Mouse (Mus musculus): Measurements from ENCODE around the gene Abl2.
"Not testable (repeated sequence)": the region's sequence is repeated elsewhere in the genome, so short reads cannot be mapped to it uniquely, and the experiment has no call there.

Gene Abl2

DNA sequence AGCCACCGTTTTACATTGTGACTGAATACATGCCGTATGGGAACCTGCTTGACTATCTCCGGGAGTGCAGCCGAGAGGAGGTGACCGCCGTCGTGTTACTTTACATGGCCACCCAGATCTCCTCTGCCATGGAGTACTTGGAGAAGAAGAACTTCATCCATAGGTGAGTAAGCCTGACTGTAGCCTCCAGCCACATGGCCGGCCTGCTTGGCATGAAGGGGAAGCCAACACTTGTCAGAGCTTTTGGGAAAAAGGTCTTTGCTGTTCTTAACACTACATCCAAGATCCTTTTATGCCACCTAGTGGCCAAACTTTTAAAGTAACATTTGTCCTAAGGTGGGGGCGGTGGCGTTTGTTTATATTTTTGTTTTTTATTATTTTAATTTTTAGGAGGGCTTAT is 74.5 kb downstream of the Abl2 start:
- peak in 1 of 2 experiments; percentile 37 for DNase-seq (ENCODE audit: low spot score in 2 of 2)

DNA sequence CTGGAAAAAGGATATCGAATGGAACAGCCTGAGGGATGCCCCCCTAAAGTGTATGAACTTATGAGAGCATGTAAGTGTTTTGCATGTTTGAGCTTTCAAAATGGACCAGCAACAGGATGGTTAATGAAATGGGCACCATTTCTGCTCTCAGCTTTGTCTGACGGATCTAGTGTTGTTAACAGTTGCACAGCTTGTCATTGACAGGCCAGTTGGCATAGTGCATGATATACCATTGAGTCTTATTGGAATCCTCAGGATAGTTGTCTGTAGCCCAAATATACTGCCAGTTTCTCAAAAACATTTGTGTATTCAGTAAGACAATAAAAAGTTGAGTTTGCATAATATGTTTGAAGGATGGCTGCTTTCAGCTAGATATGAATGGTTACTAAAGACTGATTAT is 76.6 kb downstream of the Abl2 start:
- no peak for DNase-seq (ENCODE audit: low spot score in 2 of 2)

DNA sequence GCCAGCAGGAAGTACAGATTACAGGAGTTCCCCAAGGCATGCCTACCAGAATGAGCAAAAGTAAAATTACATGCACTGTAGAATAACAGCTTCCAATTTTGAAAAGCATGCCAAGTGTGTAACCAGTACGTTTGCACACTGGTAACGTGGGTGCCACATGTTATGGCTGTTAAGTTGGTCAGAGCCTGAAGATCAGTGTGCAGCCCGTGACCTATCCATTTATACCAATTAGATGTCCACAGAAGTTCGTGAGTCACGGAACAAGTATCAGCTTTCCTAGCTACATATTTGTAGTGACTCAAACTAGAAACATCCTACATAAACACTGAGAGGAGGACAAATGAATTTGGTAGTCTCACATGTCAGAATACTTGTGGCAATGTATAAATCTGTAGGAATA is 80.9 kb downstream of the Abl2 start:
- DNase-seq (ENCODE audit: low spot score in 2 of 2) = no peak

DNA sequence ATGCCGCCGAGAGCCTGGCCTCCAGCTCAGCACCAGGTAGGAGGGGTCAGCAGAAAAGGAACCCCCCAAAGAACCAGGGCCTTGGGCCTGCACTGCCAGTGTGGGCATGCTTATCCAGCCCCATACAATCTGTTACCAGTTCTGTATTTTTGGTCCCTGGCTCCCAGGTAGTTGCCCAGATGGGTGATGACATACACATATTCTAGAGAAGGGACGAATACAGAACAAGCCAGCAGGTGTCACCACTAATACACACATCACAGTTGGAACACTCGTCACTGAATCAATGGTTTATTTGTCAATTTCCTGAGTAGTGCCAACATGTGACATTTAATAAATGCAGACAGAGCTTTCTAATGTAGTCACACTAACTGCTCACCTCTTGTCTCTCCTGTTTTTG is 82.0 kb downstream of the Abl2 start:
- no peak for DNase-seq (ENCODE audit: low spot score in 2 of 2)

DNA sequence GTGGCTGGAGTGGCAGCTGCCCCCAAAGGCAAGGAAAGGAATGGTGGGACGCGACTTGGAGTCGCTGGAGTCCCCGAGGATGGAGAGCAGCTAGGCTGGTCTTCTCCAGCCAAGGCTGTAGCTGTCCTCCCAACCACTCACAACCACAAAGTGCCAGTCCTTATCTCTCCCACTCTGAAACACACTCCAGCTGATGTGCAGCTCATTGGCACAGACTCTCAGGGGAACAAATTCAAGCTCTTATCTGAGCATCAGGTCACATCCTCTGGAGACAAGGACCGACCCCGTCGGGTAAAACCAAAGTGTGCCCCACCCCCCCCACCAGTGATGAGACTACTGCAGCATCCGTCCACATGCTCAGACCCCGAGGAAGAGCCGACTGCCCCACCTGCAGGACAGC is 83.2 kb downstream of the Abl2 start:
- DNase-seq (ENCODE audit: low spot score in 2 of 2) = no peak

DNA sequence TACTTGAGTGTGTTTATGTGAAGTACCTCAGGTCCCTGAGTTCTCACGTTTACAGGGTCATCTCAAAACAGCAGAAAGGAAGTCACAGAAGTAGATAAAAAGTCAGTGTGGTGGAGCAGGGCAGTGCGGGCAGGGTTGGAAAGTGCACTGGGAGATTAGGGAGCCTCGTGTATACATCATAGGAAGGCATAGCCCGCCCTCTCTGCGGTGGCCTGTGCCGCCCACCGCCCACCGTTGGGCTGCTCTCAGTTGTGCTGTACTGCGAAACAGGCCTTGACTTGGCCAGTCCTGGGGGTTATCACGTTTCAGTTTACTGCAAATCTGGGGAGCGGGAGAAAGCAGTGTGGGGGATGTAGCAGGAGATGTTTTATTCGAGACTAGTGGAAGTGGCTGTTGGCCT is 84.2 kb downstream of the Abl2 start:
- DNase-seq (ENCODE audit: low spot score in 2 of 2) = no peak

DNA sequence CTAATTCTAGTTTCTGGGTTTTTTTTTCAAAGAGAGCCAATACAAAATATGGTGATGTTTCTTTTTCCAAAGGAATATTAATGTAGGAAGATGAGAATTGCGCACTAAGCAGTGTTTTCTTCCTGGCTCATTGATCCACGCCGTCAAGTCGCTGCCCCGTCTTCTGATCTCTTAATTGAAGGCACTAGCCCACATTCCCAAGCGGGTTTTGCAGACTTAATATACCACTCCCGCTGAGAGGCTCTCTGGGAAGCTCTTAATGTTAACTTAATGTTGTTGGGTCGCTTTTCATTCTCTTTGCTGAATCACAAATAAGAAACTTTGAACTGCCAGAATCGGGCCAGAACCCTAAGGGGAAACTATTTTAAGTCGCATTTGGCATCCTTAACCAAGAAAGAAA is 85.5 kb downstream of the Abl2 start:
- no peak for DNase-seq (ENCODE audit: low spot score in 2 of 2)

DNA sequence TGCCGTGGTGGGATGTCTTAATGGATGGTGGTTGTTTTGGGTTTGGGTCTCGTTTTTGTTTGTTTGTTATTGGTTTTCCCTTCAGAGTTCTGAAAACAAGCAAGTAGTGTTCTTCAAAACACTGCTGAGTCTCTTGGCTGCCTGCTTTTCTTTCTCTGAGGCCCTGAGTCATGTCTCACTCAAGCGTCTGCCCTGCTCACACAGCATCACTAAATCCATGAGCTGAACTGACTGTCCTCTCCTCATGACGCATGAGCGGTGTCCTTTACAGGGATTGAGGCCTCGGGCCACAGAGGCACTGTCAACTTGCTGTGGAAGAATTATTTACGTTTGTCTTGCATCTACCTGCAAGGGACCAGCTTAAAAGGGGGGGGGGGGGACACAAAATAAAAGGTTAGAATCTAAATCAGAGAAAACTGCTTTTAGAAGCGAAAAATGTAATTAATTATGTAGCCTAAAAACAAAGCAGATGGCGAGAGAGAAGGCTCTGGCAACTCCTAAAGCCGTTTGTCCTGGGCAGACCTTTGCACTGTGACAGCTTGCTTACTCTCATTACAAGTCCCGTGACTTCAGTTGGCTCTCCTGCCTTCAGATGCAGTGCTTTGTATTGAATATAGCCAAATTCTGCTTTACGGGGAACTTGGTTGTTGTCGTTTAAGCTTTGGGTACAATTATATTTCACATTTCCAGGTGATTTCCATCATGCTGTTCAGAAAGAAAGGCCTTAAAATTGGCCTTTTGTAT is 86.4 kb downstream of the Abl2 start:
- no peak for DNase-seq (ENCODE audit: low spot score in 2 of 2)

DNA sequence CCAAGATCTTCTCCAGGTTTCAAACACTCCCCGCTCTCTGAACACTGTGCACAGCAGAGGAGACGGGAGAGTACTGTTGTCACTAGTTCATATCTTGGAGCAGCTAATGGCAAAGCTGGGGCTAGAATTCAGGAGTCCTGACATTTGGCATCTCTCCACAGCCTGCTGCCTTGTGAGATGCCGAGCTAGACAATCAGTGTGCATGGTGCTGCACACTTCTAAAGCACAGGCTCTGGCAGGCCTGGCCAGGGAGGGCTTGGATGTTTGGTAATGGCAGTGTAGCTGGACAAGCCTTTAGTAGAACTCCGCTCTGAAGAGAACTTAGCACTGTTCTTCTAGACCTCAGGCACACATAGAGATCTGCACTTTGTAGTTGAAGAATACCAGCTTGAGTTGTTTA is 87.4 kb downstream of the Abl2 start:
- DNase-seq (ENCODE audit: low spot score in 2 of 2) = no peak

DNA sequence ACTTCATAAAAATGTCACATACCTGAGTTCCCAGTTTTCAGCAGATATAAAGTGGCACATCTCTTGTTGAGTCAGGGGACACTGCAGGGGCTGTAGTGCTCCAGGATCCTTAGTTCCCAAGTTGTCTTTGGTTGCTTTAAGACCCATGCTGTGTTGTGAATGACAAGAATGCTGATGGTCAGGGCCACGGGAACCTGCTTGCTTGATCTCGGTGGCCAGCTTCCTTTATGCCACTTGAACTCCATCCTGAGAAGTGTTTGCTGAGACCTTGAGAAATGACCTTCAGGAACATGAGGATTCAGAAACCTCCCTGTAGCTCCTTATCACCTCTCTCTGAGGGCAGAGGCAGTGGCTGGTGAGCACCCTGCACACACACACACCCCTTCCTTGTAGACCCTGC is 90.1 kb downstream of the Abl2 start:
- no peak for DNase-seq (ENCODE audit: low spot score in 2 of 2)

DNA sequence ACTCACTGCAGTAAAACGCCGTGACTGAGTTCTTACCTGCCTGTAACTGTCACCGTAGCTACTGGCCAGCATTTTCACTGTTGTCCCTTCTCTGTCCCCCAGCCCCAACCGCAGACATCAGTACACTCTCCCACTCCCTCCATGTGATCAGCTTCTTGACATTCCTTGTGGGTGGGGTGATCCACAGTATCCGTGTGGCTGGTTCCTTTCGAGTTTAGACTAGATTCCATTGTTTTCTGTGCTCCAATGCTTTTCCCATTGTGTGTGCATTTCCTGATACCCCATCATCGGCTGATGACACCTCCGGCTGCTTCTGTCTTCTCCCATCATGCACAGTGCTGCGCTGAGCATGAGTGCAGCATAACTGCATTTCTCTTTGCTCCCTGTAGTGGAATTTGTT is 92.0 kb downstream of the Abl2 start:
- no peak for DNase-seq (ENCODE audit: low spot score in 2 of 2)

DNA sequence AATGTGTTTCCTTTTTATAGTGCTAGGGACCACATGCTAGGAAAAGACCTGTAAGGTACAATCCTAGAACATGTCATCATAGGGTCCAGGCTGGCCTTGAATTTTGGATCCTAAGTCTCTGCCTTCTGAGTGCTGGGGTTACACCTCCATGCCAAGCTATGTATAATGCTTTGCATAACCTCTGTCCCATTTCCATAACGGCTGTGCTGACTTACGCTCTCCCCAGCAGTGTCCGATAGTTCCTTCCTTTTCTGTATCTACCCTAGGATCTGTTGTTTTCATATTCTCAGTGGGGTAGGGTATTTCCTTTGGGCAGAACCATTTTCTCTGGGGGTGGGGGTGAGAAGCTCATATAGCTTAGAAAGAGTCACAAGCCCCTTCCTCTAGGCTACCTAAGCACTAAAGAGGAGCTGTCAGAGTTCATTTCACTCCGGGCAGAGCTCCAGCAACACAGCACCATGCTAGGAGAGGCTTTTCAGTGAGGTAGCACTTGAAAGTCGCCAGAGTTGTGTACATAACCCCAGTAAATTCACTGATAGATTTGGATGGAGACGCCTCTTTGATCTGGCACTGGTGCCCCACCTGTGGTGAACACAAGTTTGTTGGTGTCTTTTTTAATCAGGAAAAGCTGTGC is 93.7 kb downstream of the Abl2 start:
- DNase-seq (ENCODE audit: low spot score in 2 of 2) = no peak

DNA sequence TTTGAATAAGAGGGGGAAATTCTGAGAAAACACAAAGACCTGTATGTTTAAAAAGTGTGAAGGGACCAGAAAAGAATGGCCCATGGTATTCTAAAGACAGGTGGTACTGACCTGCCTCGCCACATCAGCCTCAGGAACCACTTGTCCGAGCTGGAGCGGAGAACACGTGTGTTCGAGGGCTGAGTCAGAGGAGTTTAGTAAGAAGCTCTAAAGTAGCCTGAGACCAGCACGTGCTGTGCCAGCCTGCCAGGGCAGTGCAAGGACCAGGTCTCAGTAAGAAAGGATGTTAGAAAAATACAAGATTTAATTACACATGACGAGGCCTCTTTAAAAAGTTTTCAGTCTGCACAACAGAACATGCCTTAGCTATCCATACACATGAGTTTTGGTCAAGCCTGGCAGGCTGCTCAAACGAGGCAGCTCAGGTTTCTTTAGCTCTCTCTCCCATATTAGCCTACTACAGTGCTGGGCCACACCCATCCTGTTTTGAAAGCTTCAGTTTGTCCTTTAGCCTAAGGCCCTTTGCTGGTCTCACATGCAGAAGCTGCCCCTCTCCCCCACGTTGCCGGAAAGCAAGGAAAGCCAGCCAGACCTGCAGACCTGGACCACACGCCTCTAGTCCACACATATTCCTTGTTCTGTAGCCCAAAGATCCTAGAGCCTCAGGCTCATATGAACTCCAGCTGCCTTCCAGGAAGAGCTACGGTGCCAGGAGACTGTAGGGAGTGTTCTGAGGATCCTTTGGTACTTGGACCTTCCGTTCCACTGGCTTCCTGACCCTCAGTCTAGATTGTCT is 96.3 kb downstream of the Abl2 start:
- no peak for DNase-seq (ENCODE audit: low spot score in 2 of 2)

DNA sequence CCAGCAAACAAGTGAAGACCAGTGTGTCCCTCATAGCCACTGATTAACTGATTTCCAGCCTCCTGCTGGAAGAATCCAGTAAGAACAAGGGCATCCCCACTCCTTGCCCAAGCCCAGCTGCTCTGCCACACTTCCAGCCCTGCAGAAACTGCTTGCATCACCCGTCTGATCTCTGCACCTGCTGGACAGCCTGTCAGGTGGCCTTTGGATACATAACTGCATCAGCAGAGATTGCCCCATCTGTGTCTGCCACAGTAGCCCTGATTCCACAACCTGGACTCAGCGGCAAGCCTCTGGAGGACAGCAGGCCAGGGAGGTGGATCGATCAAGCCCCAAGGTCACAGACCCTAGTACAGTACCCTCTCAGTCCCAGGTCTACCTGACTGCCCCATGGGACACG is 98.9 kb downstream of the Abl2 start:
- DNase-seq (ENCODE audit: low spot score in 2 of 2) = no peak

DNA sequence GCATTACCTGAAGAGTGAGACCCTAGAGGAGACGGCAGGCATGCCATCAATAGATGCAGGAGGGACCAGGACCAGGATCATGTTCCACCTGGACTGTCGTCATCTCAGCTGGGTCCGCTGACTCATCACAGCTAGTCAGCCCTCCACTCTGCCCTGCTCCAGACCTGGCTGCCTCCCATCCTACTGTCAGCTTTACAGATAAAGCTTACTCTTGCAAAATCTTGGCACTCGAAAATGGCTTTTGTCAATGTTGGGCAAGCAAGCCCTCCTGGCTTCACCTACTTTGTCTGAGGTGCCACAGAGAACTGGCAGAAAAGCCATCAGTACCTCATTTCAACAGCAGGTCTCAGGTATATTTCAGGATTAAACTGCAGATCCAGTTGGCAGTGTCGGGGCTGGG is 100.1 kb downstream of the Abl2 start:
- no peak for DNase-seq (ENCODE audit: low spot score in 2 of 2)

DNA sequence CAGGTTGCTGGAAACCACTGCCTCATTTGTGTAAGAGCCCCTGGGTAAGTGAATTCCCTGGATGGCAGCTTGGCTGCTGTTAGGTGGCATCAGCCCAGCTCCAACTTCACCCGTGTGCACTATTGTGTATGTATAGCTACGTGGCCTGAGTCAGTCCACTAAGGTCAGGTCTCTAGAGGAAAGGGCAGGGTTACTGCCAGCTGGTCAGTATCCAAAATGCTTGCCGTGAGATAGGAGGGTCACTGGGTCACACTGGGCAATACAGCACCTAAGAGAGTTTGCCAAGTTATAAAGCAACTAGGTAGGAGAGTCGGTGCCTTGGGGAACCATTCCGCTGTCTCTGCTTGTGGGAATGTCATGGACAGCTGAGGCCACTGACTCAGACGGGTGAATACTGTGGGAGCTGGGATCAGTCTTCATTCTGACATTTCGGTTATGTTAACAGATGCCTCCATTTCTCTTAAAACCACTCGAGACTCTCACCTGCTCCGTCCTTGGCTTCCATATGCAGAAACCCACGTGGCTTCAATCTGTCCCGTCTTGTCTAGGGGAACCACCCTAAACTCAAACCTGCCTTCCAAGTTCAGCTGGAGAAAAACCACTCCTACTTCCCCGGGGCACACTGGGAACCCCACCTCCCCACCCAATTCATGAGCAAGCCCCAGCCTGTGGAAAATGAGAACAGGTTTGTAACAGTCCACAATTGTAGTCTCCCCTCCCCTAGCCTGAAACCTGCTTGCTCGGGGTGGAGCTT is 101.5 kb downstream of the Abl2 start:
- DNase-seq (ENCODE audit: low spot score in 2 of 2) = no peak

DNA sequence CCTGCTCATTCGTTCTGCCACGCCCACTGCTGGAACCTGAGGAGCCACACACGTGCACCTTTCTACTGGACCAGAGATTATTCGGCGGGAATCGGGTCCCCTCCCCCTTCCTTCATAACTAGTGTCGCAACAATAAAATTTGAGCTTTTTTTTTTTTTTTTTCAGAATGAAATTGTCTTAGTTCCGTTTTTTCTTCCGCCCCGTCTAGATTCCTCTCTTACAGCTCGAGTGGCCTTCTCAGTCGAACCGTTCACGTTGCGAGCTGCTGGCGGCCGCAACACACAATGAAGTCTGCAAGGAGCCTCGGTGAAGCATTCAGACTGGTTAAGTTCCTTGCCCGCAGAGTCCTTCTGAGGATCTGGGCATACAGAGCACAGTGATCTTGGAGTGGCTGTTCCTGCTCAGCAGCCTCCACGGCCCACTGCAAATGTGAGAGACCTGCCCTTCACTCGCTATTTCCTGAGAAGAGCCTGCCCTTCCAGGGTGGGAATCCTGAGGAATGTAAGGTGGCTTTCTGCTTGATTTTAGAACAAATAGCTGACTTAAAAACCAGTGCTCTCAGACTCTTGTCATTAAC is 102.2 kb downstream of the Abl2 start:
- DNase-seq (ENCODE audit: low spot score in 2 of 2) = not testable (repeated sequence)

DNA sequence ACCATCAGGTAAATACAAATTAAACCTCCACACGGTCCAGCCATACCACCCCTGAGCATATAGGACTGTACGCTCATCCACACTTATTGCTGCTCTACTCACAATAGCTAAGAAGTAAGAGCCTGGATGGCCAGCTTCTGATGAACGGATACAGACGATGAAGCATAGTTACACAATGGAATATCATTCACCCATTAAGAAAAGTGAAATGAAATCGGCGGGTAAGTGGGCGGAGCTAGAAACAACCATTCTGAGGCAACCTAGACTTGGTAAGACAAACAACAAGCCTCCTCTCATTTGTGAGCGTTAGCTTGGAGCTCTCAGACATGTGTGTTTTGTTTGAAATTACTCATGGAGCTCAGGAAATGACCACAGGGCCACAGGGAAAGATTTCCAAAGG is 107.2 kb downstream of the Abl2 start:
- DNase-seq (ENCODE audit: low spot score in 2 of 2) = no peak

DNA sequence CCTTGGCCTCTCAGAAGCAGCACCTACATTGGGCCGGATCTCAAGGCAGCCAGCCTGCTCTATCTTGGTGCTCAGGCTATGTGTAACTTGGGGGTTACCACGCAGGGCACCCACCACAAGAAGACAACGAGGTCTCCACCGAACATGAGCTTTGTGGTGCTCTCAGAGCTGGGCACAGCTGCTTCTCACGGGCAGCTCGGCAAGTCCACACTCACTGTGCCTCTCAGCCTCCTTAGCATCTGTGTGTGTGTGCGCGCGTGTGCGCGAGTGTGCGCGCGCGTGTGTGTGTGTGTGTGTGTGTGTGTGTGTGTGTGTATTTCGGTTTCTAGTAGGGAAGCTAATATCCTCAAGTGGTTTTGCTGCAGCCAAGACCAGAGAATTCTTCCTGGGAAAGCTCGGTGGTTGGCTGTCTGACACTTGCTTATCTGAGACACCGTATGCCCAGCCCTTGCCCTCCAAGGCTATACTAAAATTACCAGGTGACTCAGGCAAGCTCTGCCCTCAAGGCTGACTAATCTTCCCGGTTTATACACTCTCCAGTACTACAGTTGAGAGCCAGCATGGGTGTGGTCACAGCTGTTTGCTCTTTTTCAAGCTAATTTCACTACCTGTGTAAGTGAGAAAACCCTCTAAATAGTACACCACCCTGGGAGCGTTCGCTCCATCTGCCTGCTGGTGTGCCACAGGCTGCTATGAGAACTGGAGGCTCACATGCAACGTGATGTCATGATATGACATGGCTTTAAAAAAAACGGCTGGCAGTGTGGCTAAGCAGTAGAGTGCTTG is 108.7 kb downstream of the Abl2 start:
- DNase-seq (ENCODE audit: low spot score in 2 of 2) = no peak

DNA sequence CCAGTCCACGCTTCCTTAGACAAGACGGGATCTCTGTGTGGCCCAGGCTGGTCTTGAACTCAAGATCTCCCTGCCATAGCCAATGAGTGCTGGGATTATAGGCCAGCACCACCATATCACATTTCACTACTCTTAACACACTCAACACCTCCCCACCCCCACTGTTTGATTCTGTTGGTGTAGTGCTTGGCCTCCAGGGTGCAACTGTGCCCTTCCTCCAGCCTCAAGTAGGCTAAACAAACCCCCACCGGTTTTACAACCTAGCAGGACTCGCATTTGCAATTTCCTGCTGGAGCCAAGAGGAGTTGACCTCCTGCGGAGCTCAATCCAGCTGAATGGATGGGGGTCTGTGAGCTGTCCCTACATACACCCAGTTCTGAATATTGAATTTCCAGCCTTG is 110.0 kb downstream of the Abl2 start:
- no peak for DNase-seq (ENCODE audit: low spot score in 2 of 2)

Measured in spleen, postnatal 36 days (tissue).